Comparison of ENCODE assay signal across 13 mouse cellular contexts in genomic region chr19:53679194-53679593, GRCm38 (mm10). TPM values are rescaled to one million over a fixed set of nuclear protein-coding genes. Genes with fewer than 3 reads are reported as not detected.
"Had no signal": no experiment of that assay in that cellular context is flagged by ENCODE, and none has a peak within 500 bp of the region (broad histone marks: within the 10 kb centered on the region; RNA-seq: fewer than 3 reads in every experiment).

No protein-coding gene starts in this region.

- H3K4me2 ChIP-seq: liver, embryonic 11.5 days; liver, embryonic 15.5 days; midbrain, embryonic 13.5 days; stomach, embryonic 15.5 days had no signal

- H3K27ac ChIP-seq: liver, embryonic 15.5 days; midbrain, embryonic 13.5 days; stomach, embryonic 15.5 days had no signal

- H3K9ac ChIP-seq: liver, embryonic 15.5 days; midbrain, embryonic 13.5 days; stomach, embryonic 15.5 days had no signal

- H3K4me3 ChIP-seq: liver, embryonic 15.5 days; midbrain, embryonic 13.5 days; stomach, embryonic 15.5 days had no signal

- DNase-seq: kidney, postnatal 10 days; left cerebral cortex, postnatal 4 days; lung, adult 2 months; lung, postnatal 36 days; right cerebral cortex, postnatal 4 days; thymus, adult 2 months; thymus, postnatal 36 days had no signal

- H3K36me3 ChIP-seq: liver, embryonic 15.5 days; midbrain, embryonic 13.5 days; stomach, embryonic 15.5 days had no signal

- H3K9me3 ChIP-seq: liver, embryonic 15.5 days; midbrain, embryonic 13.5 days; stomach, embryonic 15.5 days had no signal

- ATAC-seq: lung, postnatal 0 days; midbrain, embryonic 13.5 days had no signal

RNA-seq across cellular contexts. Expression of gene Rbm20, which starts 2.1 kb away (rescaled TPM):
- total RNA-seq: neutrophil, adult 5-6 weeks had no signal
